In the genomic region with DNA sequence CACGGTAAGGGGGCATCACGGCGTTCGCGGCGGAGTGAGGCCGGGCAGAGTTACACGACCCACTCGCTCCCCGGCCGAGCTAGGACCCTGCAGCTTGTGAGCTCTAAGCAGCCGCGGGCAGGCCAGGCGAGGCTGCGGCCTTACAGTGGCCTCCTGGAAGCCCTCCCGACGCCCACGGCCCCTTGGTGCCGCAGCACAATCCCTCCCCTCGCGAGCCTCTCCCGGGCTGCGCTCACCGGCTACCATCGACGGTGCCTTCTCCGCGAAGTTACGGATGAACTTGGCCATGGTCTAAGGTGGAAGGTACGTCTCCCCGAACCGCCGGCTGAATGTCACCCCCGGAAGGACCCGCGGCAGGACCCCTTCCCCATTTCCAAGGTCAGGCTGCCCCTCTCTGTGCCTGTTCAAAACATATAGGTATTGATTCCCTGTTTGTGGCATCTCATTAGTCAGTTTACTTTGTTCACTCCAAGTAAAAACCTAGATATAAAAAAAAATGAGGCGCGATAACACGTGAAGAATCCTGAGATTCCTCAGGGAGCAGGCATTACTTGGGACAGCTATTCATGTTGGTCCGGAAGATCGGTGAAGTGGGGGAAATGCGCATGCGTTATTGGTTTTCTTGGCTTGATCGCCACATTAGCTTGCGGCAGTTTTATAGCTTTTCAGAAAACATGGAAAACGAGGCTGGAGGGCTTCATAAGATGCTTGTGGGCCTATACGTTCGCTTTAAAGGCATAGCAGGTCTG, we compare ENCODE assay signal across 8 mouse cellular contexts. TPM values are rescaled to one million over a fixed set of nuclear protein-coding genes. Genes with fewer than 3 reads are reported as not detected.
DNase-seq lines count a peak whose midpoint lies in the region; ATAC-seq and TF ChIP-seq lines count a peak whose summit lies in the region.

A gene (minus strand): TSS at position 369 of the 749 bp plus-strand sequence.

- no peaks in the 10 kb centered on the region for H3K36me3 ChIP-seq in hindbrain, embryonic 10.5 days
- H3K36me3 ChIP-seq in lung, postnatal 0 days (ENCODE audit: insufficient read depth, low read length), result 0 out of 2 replicates have a peak, but pooled peaks cover under 1% of the 10 kb centered on the region

- H3K9me3 ChIP-seq in hindbrain, embryonic 10.5 days, result no peaks in the 10 kb centered on the region
- no peaks in the 10 kb centered on the region for H3K9me3 ChIP-seq in lung, postnatal 0 days (ENCODE audit: low read length)

- peak within 1 kb of the TSS; percentile 62 for H3K4me2 ChIP-seq in lung, postnatal 0 days (replicated peaks; ENCODE audit: low read depth, low read length)

- peak within 1 kb of the TSS; percentile 92 for H3K9ac ChIP-seq in lung, postnatal 0 days (replicated peaks; ENCODE audit: low read depth)

- DNase-seq in MN1 (ENCODE audit: low spot score), result peak; percentile 96
- DNase-seq in cerebellum, adult 9-10 months, result peak; percentile 95
- DNase-seq in hindbrain, embryonic 10.5 days (ENCODE audit: low spot score), result peak; percentile 87
- peak; percentile 89 for DNase-seq in layer of hippocampus, adult 9-11 months
- peak; percentile 98 for DNase-seq in lung, postnatal 0 days (ENCODE audit: low spot score)
- peak; percentile 76 for DNase-seq in ovary, postnatal 14 days (ENCODE audit: low spot score)
- peak; percentile 88 for DNase-seq in thymus, postnatal 14 days

- peak within 1 kb of the TSS; percentile 95 for H3K27ac ChIP-seq in hindbrain, embryonic 10.5 days
- H3K27ac ChIP-seq in lung, postnatal 0 days (ENCODE audit: low read length), result peak within 1 kb of the TSS; percentile 88

- no peaks in the 10 kb centered on the region for H3K27me3 ChIP-seq in hindbrain, embryonic 10.5 days (ENCODE audit: insufficient read depth, poor library complexity, severe bottlenecking)
- no peaks in the 10 kb centered on the region for H3K27me3 ChIP-seq in lung, postnatal 0 days (replicated peaks; ENCODE audit: insufficient read depth, low read length)

- TF ChIP-seq EP300 in lung, postnatal 0 days (IDR thresholded peaks at IDR 0.05), result peak; percentile 88

- under 1% methylated on average over 48 of the region's 48 CpGs for WGBS in hindbrain, embryonic 10.5 days
- WGBS in lung, postnatal 0 days, result 1% methylated on average over 48 of the region's 48 CpGs

- H3K4me3 ChIP-seq in hindbrain, embryonic 10.5 days, result peak within 1 kb of the TSS; percentile 98
- peak within 1 kb of the TSS; percentile 92 for H3K4me3 ChIP-seq in lung, postnatal 0 days (ENCODE audit: low read depth, low read length)

- ATAC-seq in frontal cortex, adult (ENCODE audit: low TSS enrichment), result peak; percentile 86
- ATAC-seq in lung, postnatal 0 days, result peak; percentile 91

- no peak for TF ChIP-seq CTCF in lung, postnatal 0 days (IDR thresholded peaks at IDR 0.05)

- H3K4me1 ChIP-seq in hindbrain, embryonic 10.5 days (replicated peaks), result peaks cover 13% of the 10 kb centered on the region
- H3K4me1 ChIP-seq in lung, postnatal 0 days (ENCODE audit: insufficient read depth, low read depth, low read length), result no peaks in the 10 kb centered on the region

RNA-seq across cellular contexts. Expression of the gene that starts here (rescaled TPM):
- polyA plus RNA-seq in hindbrain, embryonic 10.5 days (2016; fragmentation: Nextera tagmentation; extraction: Ambion mirVana), result 599 and 650 TPM in 2 replicates
- polyA plus RNA-seq in lung, postnatal 0 days (2015; fragmentation: Nextera tagmentation; extraction: Ambion mirVana), result 663 and 736 TPM in 2 replicates

Comparison
In these comparisons a context has a peak if more than half of its experiments do, and no peak if none do; other contexts are left out.
1. Peak in every context shown above with its lines: DNase-seq, ATAC-seq, H3K4me3 ChIP-seq and H3K27ac ChIP-seq.